ENCODE assay signal across 15 mouse cellular contexts in genomic region chr7:28441776-28442485, GRCm38 (mm10). TPM values are rescaled to one million over a fixed set of nuclear protein-coding genes. Genes with fewer than 3 reads are reported as not detected.
A peak's percentile ranks its signal among the peaks of the same experiment; 100 is the strongest.
DNase-seq lines count a peak whose midpoint lies in the region; ATAC-seq and TF ChIP-seq lines count a peak whose summit lies in the region.
"Had no signal": no experiment of that assay in that cellular context is flagged by ENCODE, and none has a peak within 500 bp of the region (broad histone marks: within the 10 kb centered on the region; RNA-seq: fewer than 3 reads in every experiment).

No protein-coding gene starts in this region.

- TF ChIP-seq EP300 in liver, embryonic 14.5 days (IDR thresholded peaks at IDR 0.05; ENCODE audit: low read depth) = no peak

- H3K9me3 ChIP-seq in kidney, embryonic 15.5 days (replicated peaks) = no peaks in the 10 kb centered on the region
- H3K9me3 ChIP-seq in liver, embryonic 14.5 days (ENCODE audit: control insufficient read depth, low read length) = no peaks in the 10 kb centered on the region
- H3K9me3 ChIP-seq: embryonic facial prominence, embryonic 15.5 days; midbrain, embryonic 15.5 days; neural tube, embryonic 13.5 days had no signal

- no peak overlapping the region for H3K4me2 ChIP-seq in kidney, embryonic 15.5 days
- 0 out of 2 replicates have a peak overlapping the region, but pooled peaks have one; percentile 8 for H3K4me2 ChIP-seq in liver, embryonic 14.5 days (ENCODE audit: low read depth)
- H3K4me2 ChIP-seq: embryonic facial prominence, embryonic 15.5 days; midbrain, embryonic 15.5 days; neural tube, embryonic 13.5 days had no signal

- ATAC-seq in kidney, embryonic 15.5 days (replicated peaks; ENCODE audit: low FRiP score) = no peak
- ATAC-seq in liver, embryonic 14.5 days (ENCODE audit: insufficient read depth) = no peak
- ATAC-seq: forebrain, embryonic 14.5 days; midbrain, embryonic 15.5 days; Patski had no signal

- H3K27me3 ChIP-seq in kidney, embryonic 15.5 days = 0 out of 2 replicates have a peak, but pooled peaks cover 7% of the 10 kb centered on the region
- no peaks in the 10 kb centered on the region for H3K27me3 ChIP-seq in liver, embryonic 14.5 days (ENCODE audit: control insufficient read depth, insufficient read depth, low read length)

- no peak overlapping the region for H3K4me3 ChIP-seq in kidney, embryonic 15.5 days (replicated peaks)
- H3K4me3 ChIP-seq in liver, embryonic 14.5 days (ENCODE audit: insufficient read depth in 1 of 2, low read depth in 2 of 2, low read length in 2 of 2) = peak overlapping the region in 1 of 2 experiments; percentile 1; a peak in 1 of 4 replicates
- H3K4me3 ChIP-seq: embryonic facial prominence, embryonic 15.5 days; midbrain, embryonic 15.5 days; neural tube, embryonic 13.5 days had no signal

- H3K9ac ChIP-seq in kidney, embryonic 15.5 days = no peak overlapping the region
- H3K9ac ChIP-seq in liver, embryonic 14.5 days (replicated peaks) = no peak overlapping the region
- H3K9ac ChIP-seq: embryonic facial prominence, embryonic 15.5 days; midbrain, embryonic 15.5 days; neural tube, embryonic 13.5 days had no signal

- no peak for DNase-seq in kidney, postnatal 4 days
- DNase-seq in thymus, postnatal 4 days = peak; percentile 37
- DNase-seq in thymus, postnatal 10 days (ENCODE audit: low spot score in 2 of 2) = no peak
- DNase-seq in liver, embryonic 14.5 days (ENCODE audit: low read depth in 3 of 3, low spot score in 3 of 3) = no peak
- no peak for DNase-seq in left cerebral cortex, adult 8-10 months (ENCODE audit: low spot score in 2 of 2)
- no peak for DNase-seq in gastrocnemius, postnatal 36 days
- DNase-seq: cerebellum, adult 8-10 months; left cerebral cortex, postnatal 4 days; right cerebral cortex, postnatal 4 days had no signal

- no peaks in the 10 kb centered on the region for H3K36me3 ChIP-seq in kidney, embryonic 15.5 days
- no peaks in the 10 kb centered on the region for H3K36me3 ChIP-seq in liver, embryonic 14.5 days (replicated peaks; ENCODE audit: control insufficient read depth, insufficient read depth, low read depth)
- H3K36me3 ChIP-seq: embryonic facial prominence, embryonic 15.5 days; midbrain, embryonic 15.5 days; neural tube, embryonic 13.5 days had no signal

- no peak for TF ChIP-seq CTCF in liver, embryonic 14.5 days (IDR thresholded peaks at IDR 0.05; ENCODE audit: low read depth)

- 88% methylated on average over 14 of the region's 14 CpGs for WGBS in kidney, embryonic 15.5 days
- 45% methylated on average over 12 of the region's 14 CpGs for WGBS in liver, embryonic 14.5 days (ENCODE audit: insufficient replicate concordance)

- H3K4me1 ChIP-seq in kidney, embryonic 15.5 days = peaks cover 14% of the 10 kb centered on the region
- H3K4me1 ChIP-seq in liver, embryonic 14.5 days (replicated peaks; ENCODE audit: control insufficient read depth in 2 of 2, insufficient read depth in 2 of 2, low read length in 1 of 2) = peaks cover 6 to 11% of the 10 kb centered on the region in 2 experiments

- peak overlapping the region; percentile 48 for H3K27ac ChIP-seq in kidney, embryonic 15.5 days
- H3K27ac ChIP-seq in liver, embryonic 14.5 days = no peak overlapping the region
- H3K27ac ChIP-seq: embryonic facial prominence, embryonic 15.5 days; midbrain, embryonic 15.5 days; neural tube, embryonic 13.5 days had no signal

- intact Hi-C loops in gastrocnemius, postnatal 36 days (cut with DNase I) = loop anchor here (5.0 kb wide), 1 partner anchor 280 kb away; no protein-coding TSS in a partner anchor

RNA-seq across cellular contexts. Expression of gene Gmfg, which starts 4.7 kb away (rescaled TPM):
- polyA plus RNA-seq in kidney, embryonic 15.5 days (2015; fragmentation: Nextera tagmentation; extraction: Ambion mirVana) = 16.4 and 17.3 TPM in 2 replicates
- polyA plus RNA-seq in liver, embryonic 14.5 days (2012; rRNA removed) = 13.1 and 22.2 TPM in 2 replicates
- 31.4 and 39.3 TPM in 2 replicates for polyA plus RNA-seq in liver, embryonic 14.5 days (2014; fragmentation: Nextera tagmentation; extraction: Ambion mirVana)
- 1 to 10 TPM in 2 of 4 experiments, under 1 TPM in 2; 0.38 to 5.7 (median 1.9) TPM for total RNA-seq in left cerebral cortex, adult 8-10 months (2022)
- 1 to 10 TPM; 2.2 to 4.4 TPM for total RNA-seq in gastrocnemius, postnatal 36 days (2021)

RNA-seq across cellular contexts. Expression of gene Lrfn1, which starts 9.8 kb away (rescaled TPM):
- polyA plus RNA-seq in kidney, embryonic 15.5 days (2015; fragmentation: Nextera tagmentation; extraction: Ambion mirVana) = 2.6 and 2.8 TPM in 2 replicates
- 0.41 and 0.58 TPM in 2 replicates for polyA plus RNA-seq in liver, embryonic 14.5 days (2012; rRNA removed)
- polyA plus RNA-seq in liver, embryonic 14.5 days (2014; fragmentation: Nextera tagmentation; extraction: Ambion mirVana) = 0.15 TPM in 1 of 2 replicates, not detected in the other
- total RNA-seq in left cerebral cortex, adult 8-10 months (2022) = 10 to 100 TPM; 77.6 to 83.2 (median 81.1) TPM
- under 1 TPM; 0.20 to 0.30 TPM for total RNA-seq in gastrocnemius, postnatal 36 days (2021)

RNA-seq across cellular contexts. Expression of gene Paf1, which starts 49.2 kb away (rescaled TPM):
- polyA plus RNA-seq in kidney, embryonic 15.5 days (2015; fragmentation: Nextera tagmentation; extraction: Ambion mirVana) = 86.8 and 100 TPM in 2 replicates
- polyA plus RNA-seq in liver, embryonic 14.5 days (2012; rRNA removed) = 25.2 and 40.4 TPM in 2 replicates
- polyA plus RNA-seq in liver, embryonic 14.5 days (2014; fragmentation: Nextera tagmentation; extraction: Ambion mirVana) = 15.0 and 18.3 TPM in 2 replicates
- 10 to 100 TPM; 51.1 to 77.7 (median 63.9) TPM for total RNA-seq in left cerebral cortex, adult 8-10 months (2022)
- total RNA-seq in gastrocnemius, postnatal 36 days (2021) = 10 to 100 TPM; 27.0 to 27.6 TPM

RNA-seq across cellular contexts. Expression of gene Med29, which starts 49.4 kb away (rescaled TPM):
- polyA plus RNA-seq in kidney, embryonic 15.5 days (2015; fragmentation: Nextera tagmentation; extraction: Ambion mirVana) = 52.6 and 57.7 TPM in 2 replicates
- polyA plus RNA-seq in liver, embryonic 14.5 days (2012; rRNA removed) = 21.0 and 22.2 TPM in 2 replicates
- 25.7 and 27.2 TPM in 2 replicates for polyA plus RNA-seq in liver, embryonic 14.5 days (2014; fragmentation: Nextera tagmentation; extraction: Ambion mirVana)
- 10 to 100 TPM; 13.2 to 17.4 (median 16.3) TPM for total RNA-seq in left cerebral cortex, adult 8-10 months (2022)
- total RNA-seq in gastrocnemius, postnatal 36 days (2021) = 10 to 100 TPM; 19.1 to 22.1 TPM

Comparison
In these comparisons a context has a peak if more than half of its experiments do, and no peak if none do; other contexts are left out.
1. RNA of gene Lrfn1, which starts 9.8 kb away (total RNA-seq): 77.6 to 83.2 TPM in left cerebral cortex, adult 8-10 months; 0.20 to 0.30 TPM in gastrocnemius, postnatal 36 days; every median in the first group is over 10 times any median in the second.